Mouse (Mus musculus): Measurements from ENCODE around the gene Pdcl3. TPM values are rescaled to one million over a fixed set of nuclear protein-coding genes. Genes with fewer than 3 reads are reported as not detected.

Pdcl3 gene
- total and polyA plus RNA-seq, 3 experiments, result 51.6 to 67.0 (median 65.5) TPM

GRCm38 (mm10) chr1:38971712-38972111 lies 13.7 kb upstream of the Pdcl3 start:
- ATAC-seq (ENCODE audit: extremely low read depth, insufficient number of reproducible peaks, low FRiP score, poor library complexity, severe bottlenecking) (no peak), DNase-seq (ENCODE audit: low spot score) (no peak)
- TF ChIP-seq TAL1 (conservative IDR thresholded peaks at IDR 0.05; ENCODE audit: low read depth, low read length) (no peak), GATA2 (IDR thresholded peaks at IDR 0.05; ENCODE audit: borderline replicate concordance, low read depth, low read length) (no peak), POLR2AphosphoS5 (IDR thresholded peaks at IDR 0.05; ENCODE audit: insufficient replicate concordance, low read depth, low read length) (no peak), GATA1 (IDR thresholded peaks at IDR 0.05; ENCODE audit: borderline replicate concordance, low read length) (no peak), CTCF (IDR thresholded peaks at IDR 0.05; ENCODE audit: low read depth, low read length) (no peak)
- Histone ChIP-seq H3K4me1 (ENCODE audit: insufficient read depth, low read depth, low read length) (no peaks in the 10 kb centered on the region; the same call in 1 of the 2 replicates), H3K4me3 (ENCODE audit: low read depth, low read length) (no peak overlapping the region), H3K9me3 (replicated peaks) (no peaks in the 10 kb centered on the region), H3K36me3 (replicated peaks) (no peaks in the 10 kb centered on the region), H3K27me3 (ENCODE audit: insufficient read depth, low read length) (peaks cover 3% of the 10 kb centered on the region; the same call in 1 of the 2 replicates)

GRCm38 (mm10) chr1:38972986-38973592 lies 12.3 kb upstream of the Pdcl3 start:
- ATAC-seq (ENCODE audit: extremely low read depth, insufficient number of reproducible peaks, low FRiP score, poor library complexity, severe bottlenecking) (no peak), DNase-seq (ENCODE audit: low spot score) (no peak)
- Histone ChIP-seq H3K9me3 (replicated peaks) (no peaks in the 10 kb centered on the region), H3K27me3 (ENCODE audit: insufficient read depth, low read length) (peaks cover 3% of the 10 kb centered on the region; the same call in 1 of the 2 replicates), H3K4me3 (ENCODE audit: low read depth, low read length) (no peak overlapping the region), H3K4me1 (ENCODE audit: insufficient read depth, low read depth, low read length) (no peaks in the 10 kb centered on the region; the same call in 1 of the 2 replicates), H3K36me3 (replicated peaks) (no peaks in the 10 kb centered on the region)
- TF ChIP-seq POLR2AphosphoS5 (IDR thresholded peaks at IDR 0.05; ENCODE audit: insufficient replicate concordance, low read depth, low read length), result no peak
- no peak for TF ChIP-seq GATA2 (IDR thresholded peaks at IDR 0.05; ENCODE audit: borderline replicate concordance, low read depth, low read length)
- no peak for TF ChIP-seq GATA1 (IDR thresholded peaks at IDR 0.05; ENCODE audit: borderline replicate concordance, low read length)
- no peak for TF ChIP-seq CTCF (IDR thresholded peaks at IDR 0.05; ENCODE audit: low read depth, low read length)
- TF ChIP-seq TAL1 (conservative IDR thresholded peaks at IDR 0.05; ENCODE audit: low read depth, low read length), result no peak

- peaks cover 6% of the 10 kb centered on the region; the same call in 1 of the 2 replicates for H3K27me3 ChIP-seq (ENCODE audit: insufficient read depth, low read length)
- ATAC-seq (ENCODE audit: extremely low read depth, insufficient number of reproducible peaks, low FRiP score, poor library complexity, severe bottlenecking) (no peak), DNase-seq (ENCODE audit: low spot score) (no peak)
- H3K4me3 ChIP-seq (ENCODE audit: low read depth, low read length), result no peak overlapping the region
- peaks cover 2% of the 10 kb centered on the region; the same call in 1 of the 2 replicates for H3K9me3 ChIP-seq (replicated peaks)
- H3K4me1 ChIP-seq (ENCODE audit: insufficient read depth, low read depth, low read length), result no peaks in the 10 kb centered on the region
- TF ChIP-seq TAL1 (conservative IDR thresholded peaks at IDR 0.05; ENCODE audit: low read depth, low read length) (no peak), POLR2AphosphoS5 (IDR thresholded peaks at IDR 0.05; ENCODE audit: insufficient replicate concordance, low read depth, low read length) (no peak), GATA2 (IDR thresholded peaks at IDR 0.05; ENCODE audit: borderline replicate concordance, low read depth, low read length) (no peak), GATA1 (IDR thresholded peaks at IDR 0.05; ENCODE audit: borderline replicate concordance, low read length) (no peak), CTCF (IDR thresholded peaks at IDR 0.05; ENCODE audit: low read depth, low read length) (no peak)
- H3K36me3 ChIP-seq (replicated peaks), result no peaks in the 10 kb centered on the region
Measured at GRCm38 (mm10) chr1:38979953-38980352, 5.5 kb upstream of the Pdcl3 start.

- no peak for TF ChIP-seq CTCF (IDR thresholded peaks at IDR 0.05; ENCODE audit: low read depth, low read length)
- no peak for TF ChIP-seq GATA1 (IDR thresholded peaks at IDR 0.05; ENCODE audit: borderline replicate concordance, low read length)
- no peak for DNase-seq (ENCODE audit: low spot score)
- Histone ChIP-seq H3K4me1 (ENCODE audit: insufficient read depth, low read depth, low read length) (peaks cover 13% of the 10 kb centered on the region), H3K9me3 (replicated peaks) (peaks cover 5% of the 10 kb centered on the region), H3K27me3 (ENCODE audit: insufficient read depth, low read length) (0 out of 2 replicates have a peak, but pooled peaks cover under 1% of the 10 kb centered on the region), H3K36me3 (replicated peaks) (no peaks in the 10 kb centered on the region), H3K4me3 (ENCODE audit: low read depth, low read length) (no peak overlapping the region)
- ATAC-seq (ENCODE audit: extremely low read depth, insufficient number of reproducible peaks, low FRiP score, poor library complexity, severe bottlenecking), result no peak
Measured at GRCm38 (mm10) chr1:38983870-38984269, 1.5 kb upstream of the Pdcl3 start.

- peak; percentile 97 for DNase-seq (ENCODE audit: low spot score)
- TF ChIP-seq GATA2 (IDR thresholded peaks at IDR 0.05; ENCODE audit: borderline replicate concordance, low read depth, low read length) (no peak), POLR2AphosphoS5 (IDR thresholded peaks at IDR 0.05; ENCODE audit: insufficient replicate concordance, low read depth, low read length) (no peak), CTCF (IDR thresholded peaks at IDR 0.05; ENCODE audit: low read depth, low read length) (no peak), TAL1 (conservative IDR thresholded peaks at IDR 0.05; ENCODE audit: low read depth, low read length) (no peak), GATA1 (IDR thresholded peaks at IDR 0.05; ENCODE audit: borderline replicate concordance, low read length) (no peak)
- Histone ChIP-seq H3K36me3 (replicated peaks) (peaks cover 24% of the 10 kb centered on the region), H3K4me1 (ENCODE audit: insufficient read depth, low read depth, low read length) (peaks cover 16% of the 10 kb centered on the region), H3K27me3 (ENCODE audit: insufficient read depth, low read length) (no peaks in the 10 kb centered on the region), H3K9me3 (replicated peaks) (peaks cover 7% of the 10 kb centered on the region), H3K4me3 (ENCODE audit: low read depth, low read length) (peak overlapping the region; percentile 80)
- ATAC-seq (ENCODE audit: extremely low read depth, insufficient number of reproducible peaks, low FRiP score, poor library complexity, severe bottlenecking), result peak; percentile 100
Measured at GRCm38 (mm10) chr1:38987080-38987864, 1.9 kb downstream of the Pdcl3 start.

GRCm38 (mm10) chr1:38987865-38988211 lies 2.4 kb downstream of the Pdcl3 start:
- no peak for ATAC-seq (ENCODE audit: extremely low read depth, insufficient number of reproducible peaks, low FRiP score, poor library complexity, severe bottlenecking)
- peaks cover 16% of the 10 kb centered on the region for H3K4me1 ChIP-seq (ENCODE audit: insufficient read depth, low read depth, low read length)
- H3K9me3 ChIP-seq (replicated peaks), result peaks cover 7% of the 10 kb centered on the region
- DNase-seq (ENCODE audit: low spot score), result peak; percentile 85
- no peaks in the 10 kb centered on the region for H3K27me3 ChIP-seq (ENCODE audit: insufficient read depth, low read length)
- H3K4me3 ChIP-seq (ENCODE audit: low read depth, low read length), result peak overlapping the region; percentile 80
- peaks cover 30% of the 10 kb centered on the region for H3K36me3 ChIP-seq (replicated peaks)
- TF ChIP-seq TAL1 (conservative IDR thresholded peaks at IDR 0.05; ENCODE audit: low read depth, low read length) (no peak), GATA1 (IDR thresholded peaks at IDR 0.05; ENCODE audit: borderline replicate concordance, low read length) (no peak), CTCF (IDR thresholded peaks at IDR 0.05; ENCODE audit: low read depth, low read length) (no peak), POLR2AphosphoS5 (IDR thresholded peaks at IDR 0.05; ENCODE audit: insufficient replicate concordance, low read depth, low read length) (no peak)

Data from G1E (cell line).